Mouse (Mus musculus) heart, postnatal 36 days (tissue): ENCODE results near the gene Gm20931. TPM values are rescaled to one million over a fixed set of nuclear protein-coding genes. Genes with fewer than 3 reads are reported as not detected.
"Not testable (repeated sequence)": the region's sequence is repeated elsewhere in the genome, so short reads cannot be mapped to it uniquely, and the experiment has no call there.

Experiments
- DNase-seq, 2 experiments: peaks; one replicate each; pipeline ENCODE4 v3.0.0; 2021 to 2022
- intact Hi-C: fragments of 180-260 bp; cut with DNase I; formaldehyde crosslinking; loops from one replicate; pipeline ENCODE4 v1.15.1; 2025
- total RNA-seq, 2 experiments: library from RNA; stranded (reverse); gene quantifications; 2 replicates each; pipeline ENCODE4 v1.2.3; 2021

Gene Gm20931
- not detected for total RNA-seq

- intact Hi-C loops, DNase-seq: not testable (repeated sequence)
These were observed at the start of gene Gm20931 for GRCm38 (mm10) chrY:55213420-55213819. Gm20931 (plus strand) TSS chrY:55213720.
